Mouse (Mus musculus) NIH3T3 (cell line): ENCODE measurements around the gene Vps4b.
"Not testable (repeated sequence)": the region's sequence is repeated elsewhere in the genome, so short reads cannot be mapped to it uniquely, and the experiment has no call there.

ENCODE experiments used
- DNase-seq: peaks from one replicate; pipeline ENCODE4 v3.0.0-alpha.2; 2012; ENCODE audit warnings: low read depth

Vps4b gene

GRCm38 (mm10) chr1:106752013-106752412 is 44.5 kb downstream of the Vps4b start:
- DNase-seq = no peak

- DNase-seq = no peak
These were observed 45.9 kb downstream of the Vps4b start for GRCm38 (mm10) chr1:106750656-106751055.

DNA sequence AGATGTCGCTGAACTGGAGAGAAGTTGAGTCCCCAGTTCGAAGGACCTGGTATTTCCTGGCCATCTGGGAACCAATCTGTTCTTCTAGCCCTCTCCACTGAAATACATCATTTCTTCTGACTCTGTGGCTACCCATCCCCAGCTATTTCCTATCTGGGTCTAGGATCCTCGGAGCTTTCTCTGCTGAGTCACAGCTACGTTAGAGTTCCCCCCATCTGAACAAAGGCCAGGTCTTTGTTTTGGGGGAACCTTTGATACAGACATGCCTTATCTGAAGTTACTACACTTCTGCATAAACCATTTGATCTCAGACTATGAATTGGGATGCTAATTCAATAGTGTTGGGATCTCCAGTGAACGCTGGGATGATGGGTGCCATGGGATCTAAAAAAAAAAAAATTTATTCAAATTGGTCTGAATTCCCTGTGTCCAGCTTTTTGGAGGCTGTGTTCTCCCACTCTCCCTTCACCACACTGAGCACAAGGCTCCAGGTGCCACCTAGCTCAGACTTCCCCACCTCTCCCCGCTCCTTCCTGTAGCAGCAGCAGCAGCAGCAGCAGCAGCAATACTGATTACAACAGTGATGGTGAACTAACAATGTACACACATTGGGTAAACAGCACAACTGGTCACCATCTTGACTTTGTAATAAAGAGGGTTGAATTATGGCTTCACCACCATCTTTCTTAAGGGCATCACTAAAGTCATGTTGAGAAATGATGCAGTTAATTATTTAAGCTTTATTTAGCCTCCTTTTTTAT is 47.8 kb downstream of the Vps4b start:
- DNase-seq = no peak

DNA sequence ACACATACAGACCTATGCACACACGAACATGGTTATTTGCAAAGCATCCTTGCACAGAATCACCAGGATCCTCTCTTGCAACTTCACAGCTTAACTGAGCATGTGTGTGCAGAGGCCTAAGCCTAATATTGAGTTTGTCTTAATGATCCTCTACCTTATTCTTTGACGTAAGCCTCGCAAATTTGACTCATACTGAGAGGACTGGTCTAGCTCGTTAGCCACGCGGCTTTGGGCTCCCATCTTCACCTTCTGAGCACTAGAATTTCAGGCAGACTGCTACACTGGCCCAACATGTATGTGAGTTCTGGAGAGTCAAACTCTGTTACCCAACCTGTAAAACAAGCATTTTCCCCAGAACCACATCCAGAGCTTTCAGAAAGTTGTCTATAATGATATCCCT is 53.5 kb downstream of the Vps4b start:
- no peak for DNase-seq

- DNase-seq = no peak
These were observed 55.8 kb downstream of the Vps4b start for GRCm38 (mm10) chr1:106740735-106741134.

DNA sequence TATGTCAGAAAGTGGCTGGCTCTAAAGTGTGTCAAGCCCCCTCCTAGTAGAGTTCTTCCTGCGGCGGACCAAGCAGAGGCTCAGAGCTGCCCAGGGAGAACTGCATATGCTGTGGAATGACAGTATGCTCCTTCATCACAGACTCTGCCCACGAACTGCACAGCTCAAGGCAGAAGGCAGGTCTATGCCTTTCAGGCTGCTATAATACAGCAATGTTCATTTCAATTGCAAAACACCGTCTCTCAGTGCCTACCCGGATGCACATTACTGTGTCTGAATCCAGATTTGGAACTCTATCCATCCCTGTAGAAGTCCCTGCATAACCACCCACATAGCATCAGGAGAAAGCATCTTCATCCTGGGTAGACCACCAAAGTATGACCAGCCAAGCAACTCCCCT is 56.7 kb downstream of the Vps4b start:
- DNase-seq = no peak

DNA sequence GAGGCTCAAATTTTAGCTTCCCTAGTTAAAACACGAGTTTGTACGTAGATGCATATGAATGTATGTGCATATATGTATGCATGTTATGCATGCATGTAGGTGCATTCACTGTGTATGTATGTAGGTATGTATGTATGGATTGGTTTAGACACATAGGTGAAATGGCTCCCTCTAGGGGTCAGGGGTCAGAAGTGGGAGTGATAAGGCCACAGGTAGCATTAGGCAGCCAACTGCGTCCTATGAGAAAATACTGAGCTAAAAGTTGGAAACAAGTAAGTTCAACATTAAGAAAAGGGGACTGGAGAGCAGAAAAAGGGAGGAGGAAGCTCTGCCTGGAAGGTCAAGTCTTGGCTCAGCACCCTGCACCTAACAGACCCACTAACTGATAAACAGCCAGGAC is 58.4 kb downstream of the Vps4b start:
- DNase-seq = peak; percentile 24

DNA sequence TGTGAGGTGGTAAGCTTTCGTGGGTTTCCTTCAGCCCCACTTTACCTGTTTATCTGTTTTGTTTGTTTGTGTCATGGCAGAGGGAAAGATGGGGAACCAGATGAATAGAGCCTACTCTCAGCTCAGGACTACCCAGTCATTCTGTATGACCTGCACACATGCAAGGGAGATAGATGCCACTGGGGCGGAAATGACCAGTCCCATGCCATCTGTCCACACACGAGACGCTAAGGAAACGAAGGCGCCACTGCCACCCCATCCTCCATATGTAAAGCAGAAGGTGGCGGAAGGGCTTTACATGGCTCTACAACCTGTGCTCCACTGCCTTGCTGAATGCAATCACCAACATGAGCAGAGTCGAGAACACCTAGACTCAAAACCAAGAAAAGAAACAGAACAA is 60.3 kb downstream of the Vps4b start:
- no peak for DNase-seq

GRCm38 (mm10) chr1:106735586-106735985 is 60.9 kb downstream of the Vps4b start:
- DNase-seq = peak; percentile 79

DNA sequence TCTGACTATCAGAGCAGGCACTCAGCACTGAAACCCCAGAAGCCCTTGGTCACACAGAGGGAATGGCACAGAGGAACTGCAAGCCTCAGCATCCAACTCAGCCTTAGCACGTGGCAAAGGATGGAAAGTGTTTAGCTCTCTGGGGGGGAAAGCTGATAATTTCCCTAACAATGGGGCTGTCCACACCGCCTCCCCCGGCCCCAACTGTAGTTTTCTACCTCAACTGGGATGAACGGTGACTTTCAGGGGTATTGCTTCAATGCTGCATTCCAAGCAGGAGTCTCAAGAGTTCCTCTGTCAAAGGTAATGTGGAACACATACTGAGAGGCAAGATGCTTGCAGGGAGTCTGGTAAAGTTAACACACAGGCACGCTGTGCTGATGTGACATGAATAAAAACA is 74.5 kb downstream of the Vps4b start:
- DNase-seq = no peak

DNA sequence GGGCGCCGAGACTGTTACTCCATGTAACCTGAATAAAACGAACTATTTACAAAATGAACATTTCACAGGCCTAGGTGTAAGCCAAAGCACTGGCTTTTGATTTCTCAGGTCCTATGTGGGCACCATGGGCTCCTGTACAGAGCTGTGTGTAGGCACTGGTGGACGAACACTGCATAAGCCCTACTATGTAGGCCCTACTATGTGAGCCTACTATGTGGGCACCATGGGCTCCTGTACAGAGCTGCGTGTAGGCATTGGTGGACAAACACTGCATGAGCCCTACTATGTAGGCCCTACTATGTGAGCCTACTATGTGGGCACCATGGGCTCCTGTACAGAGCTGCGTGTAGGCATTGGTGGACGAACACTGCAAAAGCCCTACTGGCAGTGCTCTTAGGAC is 78.8 kb downstream of the Vps4b start:
- not testable (repeated sequence) for DNase-seq

DNA sequence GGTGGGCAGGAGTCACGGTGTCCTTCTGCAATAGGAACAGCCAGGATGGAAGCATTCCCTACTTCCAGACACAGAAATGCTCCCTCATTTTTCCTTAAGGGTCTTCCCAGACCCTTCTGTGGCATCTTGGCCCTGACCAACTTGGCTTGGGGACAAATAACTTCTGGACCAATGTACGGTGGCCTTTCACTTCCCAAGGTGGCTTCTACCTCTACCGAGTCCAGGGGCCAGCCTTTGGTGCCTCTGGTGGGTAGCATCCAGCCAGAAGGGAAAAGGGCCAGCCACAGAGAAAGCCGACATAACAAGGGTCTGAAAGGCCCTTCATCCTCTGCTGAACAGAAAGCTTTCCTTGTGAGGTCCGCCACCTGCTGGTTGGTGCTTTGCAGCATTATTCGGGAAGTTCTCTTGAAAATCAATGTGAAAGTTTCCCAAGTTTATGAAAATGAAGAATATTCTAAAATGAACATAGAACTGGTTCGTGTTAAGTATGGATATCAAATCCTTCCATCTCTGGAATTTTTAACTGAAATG is 79.4 kb downstream of the Vps4b start:
- peak; percentile 91 for DNase-seq

GRCm38 (mm10) chr1:106716141-106716540 is 80.4 kb downstream of the Vps4b start:
- no peak for DNase-seq

GRCm38 (mm10) chr1:106715111-106716083 is 81.1 kb downstream of the Vps4b start:
- no peak for DNase-seq

GRCm38 (mm10) chr1:106714530-106714981 is 82.0 kb downstream of the Vps4b start:
- DNase-seq = no peak
